Mouse (Mus musculus) ES-Bruce4 (cell line): Measurements from ENCODE around the gene Fads2. TPM values are rescaled to one million over a fixed set of nuclear protein-coding genes. Genes with fewer than 3 reads are reported as not detected.

Experiments used
- H3K27ac ChIP-seq: 2 replicates; pipeline ENCODE4 v1.5.1; 2012; ENCODE audit warnings: low read length, inconsistent platforms; ENCODE audit not compliant: insufficient read depth
- H3K27me3 ChIP-seq: 2 replicates; pipeline ENCODE4 v1.6.1; 2012; ENCODE audit warnings: mild to moderate bottlenecking, low read length, inconsistent platforms; ENCODE audit not compliant: control insufficient read depth, poor library complexity, insufficient read depth, severe bottlenecking
- H3K36me3 ChIP-seq: 2 replicates; pipeline ENCODE4 v1.6.1; 2012; ENCODE audit warnings: inconsistent platforms, mild to moderate bottlenecking, low read length, moderate library complexity; ENCODE audit not compliant: control insufficient read depth, poor library complexity, insufficient read depth, severe bottlenecking
- H3K4me1 ChIP-seq: one replicate; pipeline ENCODE4 v1.8.1; 2011; ENCODE audit warnings: low read length; ENCODE audit not compliant: control insufficient read depth, insufficient read depth
- H3K4me3 ChIP-seq: 2 replicates; pipeline ENCODE4 v1.5.1; 2011; ENCODE audit warnings: low read depth, mild to moderate bottlenecking, low read length
- H3K9ac ChIP-seq: 2 replicates; pipeline ENCODE4 v1.6.1; 2012; ENCODE audit warnings: low read depth, mild to moderate bottlenecking, inconsistent platforms; ENCODE audit not compliant: poor library complexity, severe bottlenecking
- H3K9me3 ChIP-seq: replicated peaks from 2 replicates; pipeline ENCODE4 v1.6.1; 2012; ENCODE audit warnings: mild to moderate bottlenecking, low read length, inconsistent platforms; ENCODE audit not compliant: control insufficient read depth, poor library complexity, insufficient read depth, severe bottlenecking
- CTCF ChIP-seq: IDR thresholded peaks from one replicate; pipeline ENCODE4 v1.8.1; 2011; ENCODE audit warnings: low read depth, low read length
- EP300 ChIP-seq: IDR thresholded peaks from 2 replicates; pipeline ENCODE4 v1.6.1; 2011; ENCODE audit warnings: low read depth, low read length; ENCODE audit not compliant: insufficient read depth
- POLR2A ChIP-seq: IDR thresholded peaks from one replicate; pipeline ENCODE4 v1.8.1; 2011; ENCODE audit warnings: low read length; ENCODE audit not compliant: insufficient read depth
- polyA plus RNA-seq: library from polyadenylated mRNA; stranded (reverse); fragments of >200 nt; gene quantifications from 2 replicates; pipeline ENCODE4 v1.2.4, GENCODE M21; 2011; ENCODE audit warnings: low read depth; ENCODE audit not compliant: missing spikeins, insufficient read depth, insufficient read length

Gene Fads2
- polyA plus RNA-seq, 1 experiment = 104 TPM

- H3K4me1 ChIP-seq = no peaks in the 10 kb centered on the region
- H3K4me3 ChIP-seq = no peak overlapping the region
- H3K9ac ChIP-seq = no peak overlapping the region
- no peak overlapping the region for H3K27ac ChIP-seq
- TF ChIP-seq EP300 = no peak
- H3K27me3 ChIP-seq = no peaks in the 10 kb centered on the region
- H3K9me3 ChIP-seq = no peaks in the 10 kb centered on the region
- H3K36me3 ChIP-seq = 0 out of 2 replicates have a peak, but pooled peaks cover 2% of the 10 kb centered on the region
Measured at GRCm38 (mm10) chr19:10062862-10063261, 38.7 kb downstream of the Fads2 start.

GRCm38 (mm10) chr19:10062292-10062691 is 39.3 kb downstream of the Fads2 start:
- no peaks in the 10 kb centered on the region for H3K4me1 ChIP-seq
- TF ChIP-seq POLR2A (no peak), EP300 (no peak), CTCF (no peak)
- H3K36me3 ChIP-seq = 0 out of 2 replicates have a peak, but pooled peaks cover 2% of the 10 kb centered on the region

GRCm38 (mm10) chr19:10061624-10062023 is 39.9 kb downstream of the Fads2 start:
- Histone ChIP-seq H3K27me3 (no peaks in the 10 kb centered on the region), H3K9me3 (no peaks in the 10 kb centered on the region), H3K9ac (no peak overlapping the region), H3K4me1 (no peaks in the 10 kb centered on the region), H3K27ac (no peak overlapping the region), H3K36me3 (0 out of 2 replicates have a peak, but pooled peaks cover 2% of the 10 kb centered on the region), H3K4me3 (no peak overlapping the region)
- TF ChIP-seq CTCF (no peak), EP300 (no peak), POLR2A (no peak)

More at GRCm38 (mm10) chr19:10062292-10062691, 39.3 kb downstream of the Fads2 start:
- H3K27ac ChIP-seq = no peak overlapping the region
- H3K9ac ChIP-seq = no peak overlapping the region
- H3K4me3 ChIP-seq = no peak overlapping the region
- H3K9me3 ChIP-seq = no peaks in the 10 kb centered on the region
- H3K27me3 ChIP-seq = no peaks in the 10 kb centered on the region

- TF ChIP-seq EP300 (no peak), CTCF (no peak), POLR2A (no peak)
- Histone ChIP-seq H3K36me3 (no peaks in the 10 kb centered on the region), H3K27me3 (no peaks in the 10 kb centered on the region), H3K9ac (no peak overlapping the region), H3K27ac (no peak overlapping the region), H3K4me1 (no peaks in the 10 kb centered on the region), H3K9me3 (no peaks in the 10 kb centered on the region), H3K4me3 (no peak overlapping the region)
Measured at GRCm38 (mm10) chr19:10060783-10061590, 40.6 kb downstream of the Fads2 start.

GRCm38 (mm10) chr19:10059911-10060567 is 41.5 kb downstream of the Fads2 start:
- no peak overlapping the region for H3K9ac ChIP-seq
- H3K4me1 ChIP-seq = no peaks in the 10 kb centered on the region
- H3K27ac ChIP-seq = no peak overlapping the region
- TF ChIP-seq POLR2A (no peak), CTCF (peak; percentile 78), EP300 (no peak)
- no peaks in the 10 kb centered on the region for H3K27me3 ChIP-seq
- no peaks in the 10 kb centered on the region for H3K9me3 ChIP-seq
- H3K4me3 ChIP-seq = no peak overlapping the region
- H3K36me3 ChIP-seq = no peaks in the 10 kb centered on the region

- no peak for TF ChIP-seq POLR2A
- TF ChIP-seq CTCF = no peak
- TF ChIP-seq EP300 = no peak
- no peak overlapping the region for H3K4me3 ChIP-seq
- no peaks in the 10 kb centered on the region for H3K4me1 ChIP-seq
- H3K27me3 ChIP-seq = no peaks in the 10 kb centered on the region
- H3K9ac ChIP-seq = no peak overlapping the region
- no peaks in the 10 kb centered on the region for H3K9me3 ChIP-seq
- H3K27ac ChIP-seq = no peak overlapping the region
- H3K36me3 ChIP-seq = no peaks in the 10 kb centered on the region
Measured at GRCm38 (mm10) chr19:10058876-10059427, 42.6 kb downstream of the Fads2 start.
